Mouse (Mus musculus): Measurements from ENCODE around the gene Mindy4b-ps.

- TF ChIP-seq POLR2AphosphoS2 (IDR thresholded peaks at IDR 0.05; ENCODE audit: insufficient read length, low read depth): no peak
- no peak for TF ChIP-seq POLR2A (IDR thresholded peaks at IDR 0.05; ENCODE audit: insufficient read length, low read depth)
- no peak for TF ChIP-seq TCF12 (IDR thresholded peaks at IDR 0.05; ENCODE audit: insufficient read depth, poor library complexity, severe bottlenecking)
- TF ChIP-seq SRF (IDR thresholded peaks at IDR 0.05; ENCODE audit: control insufficient read depth, insufficient read length, low read depth): no peak
- TF ChIP-seq MYOG (IDR thresholded peaks at IDR 0.05; ENCODE audit: control insufficient read depth in 1 of 3, insufficient read depth in 1 of 3, insufficient read length in 2 of 3, low read depth in 2 of 3): no peak
- TF ChIP-seq USF1 (IDR thresholded peaks at IDR 0.05; ENCODE audit: low read depth): no peak
- TF ChIP-seq MAX (IDR thresholded peaks at IDR 0.05; ENCODE audit: low read depth): no peak
- TF ChIP-seq TCF3 (IDR thresholded peaks at IDR 0.05; ENCODE audit: insufficient read length, low read depth): no peak
- TF ChIP-seq MYOD1 (IDR thresholded peaks at IDR 0.05; ENCODE audit: control insufficient read depth in 1 of 3, insufficient read length in 2 of 3, low read depth in 2 of 3): no peak
- no peak for TF ChIP-seq E2F4 (IDR thresholded peaks at IDR 0.05; ENCODE audit: insufficient read depth)
- no peak for TF ChIP-seq CEBPB (IDR thresholded peaks at IDR 0.05; ENCODE audit: insufficient read depth, poor library complexity, severe bottlenecking)
These were observed 65.7 kb downstream of the Mindy4b-ps start for GRCm38 (mm10) chr3:58756429-58756828.
